Mouse (Mus musculus) liver, postnatal 0 days (tissue): ENCODE results near the gene Slc22a15.

Experiments
- CTCF ChIP-seq: sonication (generic); IDR thresholded peaks from 2 replicates; pipeline ENCODE4 v1.5.1; 2016; ENCODE audit warnings: antibody characterized with exemption, low read depth
- EP300 ChIP-seq: IDR thresholded peaks from 2 replicates; pipeline ENCODE4 v1.6.1; 2016; ENCODE audit warnings: antibody characterized with exemption, low read depth, mild to moderate bottlenecking

GRCm38 (mm10) chr3:101836971-101837370, 87.3 kb downstream of the Slc22a15 start:
- TF ChIP-seq CTCF = no peak
- TF ChIP-seq EP300 = no peak
